Mouse (Mus musculus): ENCODE measurements around the gene Mroh7.

Mroh7 gene

GRCm38 (mm10) chr4:106693841-106694430 is 36.8 kb downstream of the Mroh7 start:
- no peak for DNase-seq

- no peak for DNase-seq
Observed at GRCm38 (mm10) chr4:106688636-106689296, 42.0 kb downstream of the Mroh7 start.

DNA sequence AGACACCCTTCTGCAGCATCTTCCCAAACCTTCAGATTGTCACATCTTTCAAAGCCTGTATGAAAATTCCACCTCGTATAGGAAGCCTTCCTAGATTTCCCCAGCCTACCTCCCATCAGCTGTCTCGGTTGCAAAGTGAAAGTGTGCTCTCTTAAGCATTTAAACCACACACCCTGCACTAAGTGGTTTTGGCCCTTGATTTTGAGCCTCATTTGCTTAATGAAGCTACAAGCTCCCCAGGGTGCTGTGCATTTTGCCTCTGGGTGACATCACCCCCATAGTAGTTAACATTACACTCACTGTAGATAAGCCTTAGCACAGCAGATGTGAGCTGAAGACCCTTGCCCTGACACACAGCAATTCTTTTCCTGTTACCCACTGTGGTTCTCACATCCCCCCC is 49.8 kb downstream of the Mroh7 start:
- DNase-seq, result no peak

- DNase-seq, result no peak
Observed at GRCm38 (mm10) chr4:106679152-106679551, 51.6 kb downstream of the Mroh7 start.

GRCm38 (mm10) chr4:106678442-106679118 is 52.1 kb downstream of the Mroh7 start, which contains the start of gene Ttc4:
Ttc4 (minus strand) TSS chr4:106678944.
- peak; percentile 97 for DNase-seq

DNA sequence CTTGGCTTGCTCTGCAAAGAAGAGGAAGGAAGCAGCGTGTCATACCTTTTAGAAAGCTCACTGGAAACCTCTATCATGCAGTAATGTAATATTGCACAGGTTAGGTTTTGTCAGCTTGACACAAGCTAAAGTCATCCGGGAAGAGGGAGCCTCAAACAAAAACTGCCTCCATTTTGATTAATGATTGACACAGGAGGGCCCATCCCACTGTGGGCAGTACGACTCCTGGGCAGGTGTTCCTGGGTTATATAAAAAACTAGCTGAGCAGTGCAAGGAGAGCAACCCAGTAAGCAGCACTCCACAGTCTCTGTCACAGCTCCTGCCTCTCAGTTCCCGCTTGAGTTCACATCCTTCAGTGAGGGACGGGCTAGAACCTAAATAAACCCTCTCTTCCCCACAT is 54.0 kb downstream of the Mroh7 start:
- no peak for DNase-seq

DNA sequence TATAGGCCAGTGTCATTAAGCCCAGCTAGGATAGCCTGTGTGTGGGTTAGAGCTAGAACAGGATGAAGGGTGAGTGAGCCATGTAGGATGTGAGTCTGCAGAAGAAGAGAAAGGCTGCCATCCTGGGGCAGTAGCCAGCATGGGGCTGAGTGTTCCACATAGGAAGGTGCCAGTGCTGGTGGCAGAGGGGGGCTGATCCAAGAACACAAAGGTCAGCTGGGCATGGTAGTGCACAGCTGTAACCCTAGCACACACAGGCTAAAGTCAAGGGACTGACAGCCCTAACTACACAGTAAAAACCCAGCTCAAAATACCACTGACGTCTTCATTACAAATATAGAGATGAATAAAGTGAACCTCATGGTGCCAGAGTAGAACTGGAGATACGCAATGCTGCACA is 64.2 kb downstream of the Mroh7 start:
- no peak for DNase-seq

- no peak for DNase-seq
Observed at GRCm38 (mm10) chr4:106665673-106666072, 65.1 kb downstream of the Mroh7 start.

GRCm38 (mm10) chr4:106665269-106665668 is 65.5 kb downstream of the Mroh7 start:
- DNase-seq, result no peak

GRCm38 (mm10) chr4:106664697-106665096 is 66.0 kb downstream of the Mroh7 start:
- DNase-seq, result no peak

DNA sequence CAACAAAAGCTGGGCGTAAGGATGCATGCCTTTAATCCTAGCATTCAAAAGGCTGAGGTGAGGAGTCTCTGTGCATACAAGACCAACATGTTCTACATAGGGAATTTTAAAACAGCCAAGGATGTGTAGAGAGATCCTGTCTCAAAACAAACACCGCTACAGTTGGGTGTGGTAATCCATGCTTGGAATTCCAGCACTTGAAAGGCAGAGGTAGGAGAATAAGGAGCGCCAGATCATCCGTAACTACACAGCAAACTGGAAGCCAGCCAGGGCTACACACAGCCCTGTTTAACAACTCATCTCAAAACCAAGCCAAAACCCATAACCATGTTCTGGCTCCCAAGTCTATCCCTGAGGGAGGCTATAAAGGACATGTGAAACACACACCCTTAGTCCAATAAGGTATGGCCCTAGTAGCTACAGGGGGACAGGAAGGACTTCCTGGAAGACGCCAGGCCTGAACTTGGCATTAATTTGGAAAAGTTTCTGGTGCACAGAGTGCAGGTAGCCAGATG is 66.7 kb downstream of the Mroh7 start:
- no peak for DNase-seq

DNA sequence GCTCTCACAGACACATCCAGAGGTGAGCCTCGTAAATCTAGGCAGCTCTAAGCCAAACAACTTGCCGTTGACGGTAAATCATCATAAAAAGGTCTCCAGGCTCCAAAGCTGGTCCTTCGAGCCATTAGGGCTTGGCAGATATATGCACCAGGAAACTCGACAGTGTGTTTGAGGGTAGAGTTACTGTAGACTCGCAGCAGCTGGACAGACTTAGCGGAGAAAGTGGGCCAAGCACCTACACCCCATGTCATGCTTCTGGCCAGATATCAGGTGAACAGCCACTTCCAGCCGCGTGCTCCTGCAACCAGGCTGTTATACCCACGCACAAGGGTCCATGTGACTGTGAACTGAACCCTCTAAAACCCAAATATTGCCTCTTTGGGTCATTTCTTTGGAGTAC is 75.0 kb downstream of the Mroh7 start:
- no peak for DNase-seq

- no peak for DNase-seq
Observed at GRCm38 (mm10) chr4:106653051-106653450, 77.7 kb downstream of the Mroh7 start.

DNA sequence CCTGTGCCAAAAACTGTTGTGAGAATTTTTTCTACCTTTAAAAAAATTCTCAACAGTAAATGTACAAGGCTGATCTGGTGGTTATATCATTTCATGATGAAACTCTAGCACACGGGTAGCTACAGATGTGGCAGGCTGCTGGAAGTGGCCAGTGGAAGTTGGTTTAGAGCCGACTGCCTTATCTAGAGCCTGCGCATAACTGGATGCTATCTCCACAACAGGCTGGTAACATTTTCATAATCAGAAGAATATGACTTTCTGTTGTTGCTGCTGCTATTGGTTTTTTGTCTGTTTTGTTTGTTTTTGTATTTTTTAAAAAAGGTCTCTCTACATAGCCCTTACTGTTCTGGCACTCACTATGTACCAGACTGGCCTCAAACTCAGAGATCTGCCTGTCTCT is 78.2 kb downstream of the Mroh7 start:
- DNase-seq, result no peak

- DNase-seq, result peak; percentile 98
Observed at GRCm38 (mm10) chr4:106650833-106651527, 79.7 kb downstream of the Mroh7 start, which contains the start of gene Pars2. Pars2 (plus strand) TSS chr4:106651069.

GRCm38 (mm10) chr4:106647137-106647536 is 83.6 kb downstream of the Mroh7 start:
- DNase-seq, result no peak

- no peak for DNase-seq
Observed at GRCm38 (mm10) chr4:106645797-106646196, 84.9 kb downstream of the Mroh7 start.

DNA sequence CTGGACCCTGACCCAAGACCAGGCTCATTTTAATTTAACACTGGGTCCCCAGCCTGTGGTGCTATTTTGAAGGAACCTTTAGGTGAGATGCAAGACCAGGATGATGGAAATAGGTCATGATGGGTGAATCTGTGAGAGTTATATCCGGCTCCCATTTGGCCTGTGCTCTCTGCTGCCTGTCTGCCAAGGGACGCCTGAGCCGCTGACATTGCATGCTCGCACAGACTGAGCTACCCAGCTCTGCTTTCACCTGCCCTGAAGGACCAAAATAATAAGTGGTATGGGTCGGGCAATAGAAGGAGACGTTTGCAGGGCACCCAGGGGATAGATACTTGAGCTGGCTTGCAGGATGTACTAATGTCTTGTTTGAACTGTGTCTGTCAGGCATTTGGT is 86.5 kb downstream of the Mroh7 start:
- no peak for DNase-seq

- DNase-seq, result no peak
Observed at GRCm38 (mm10) chr4:106643483-106644217, 87.1 kb downstream of the Mroh7 start.

- no peak for DNase-seq
Observed at GRCm38 (mm10) chr4:106634086-106634479, 96.6 kb downstream of the Mroh7 start.

DNA sequence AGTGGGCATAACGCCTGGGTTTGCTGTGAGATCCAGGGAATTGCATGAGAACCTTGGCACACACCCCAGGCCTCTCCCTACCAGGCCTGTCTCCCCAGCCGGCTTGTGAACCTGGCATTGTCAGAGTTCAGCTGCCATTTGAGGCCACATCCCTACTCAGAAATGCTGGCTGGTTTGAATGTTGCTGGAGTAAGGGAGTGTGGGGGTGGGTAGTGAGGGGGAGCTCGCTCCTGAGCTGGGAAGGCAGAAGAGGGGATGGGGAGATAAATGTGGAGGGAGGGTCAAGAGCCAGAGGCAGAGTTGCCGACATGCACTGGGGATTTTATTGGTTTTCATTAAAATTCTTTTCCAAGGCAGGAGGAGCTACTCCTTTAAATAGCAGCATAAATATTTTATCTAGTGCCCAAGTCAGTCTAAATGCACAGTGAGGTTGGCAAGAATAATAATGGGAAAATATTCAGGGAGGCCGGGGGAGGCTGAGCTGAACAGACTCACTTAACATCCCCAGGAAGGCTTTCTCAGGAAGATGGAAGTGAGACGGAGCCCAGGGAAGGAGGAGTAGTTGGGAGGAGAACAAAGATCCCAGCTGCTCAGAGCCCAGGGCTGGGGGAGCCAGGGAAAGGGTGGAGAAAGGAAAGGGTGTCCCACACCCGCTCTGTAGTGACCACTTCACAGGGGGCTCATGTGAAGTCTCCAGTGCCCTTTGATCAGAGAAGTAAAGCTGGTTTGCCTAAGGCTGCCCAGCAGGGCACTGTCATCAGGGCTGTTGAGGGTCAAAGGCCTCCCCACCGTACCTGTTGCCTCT is 97.2 kb downstream of the Mroh7 start:
- DNase-seq, result no peak

GRCm38 (mm10) chr4:106632313-106632712 is 98.4 kb downstream of the Mroh7 start:
- no peak for DNase-seq
